Mouse (Mus musculus) G1E (cell line): ENCODE data around the gene Cwc27. TPM values are rescaled to one million over a fixed set of nuclear protein-coding genes. Genes with fewer than 3 reads are reported as not detected.

ENCODE experiments used
- ATAC-seq: 2 replicates; pipeline ENCODE4 v1.8.0; 2016; ENCODE audit warnings: mild to moderate bottlenecking; ENCODE audit not compliant: insufficient number of reproducible peaks, poor library complexity, low FRiP score, severe bottlenecking; ENCODE audit errors: extremely low read depth
- DNase-seq: peaks from one replicate; pipeline ENCODE4 v3.0.0; 2012; ENCODE audit warnings: low spot score
- H3K27me3 ChIP-seq: 2 replicates; pipeline ENCODE4 v1.6.1; 2012; ENCODE audit warnings: mild to moderate bottlenecking, low read length, inconsistent platforms; ENCODE audit not compliant: insufficient read depth
- H3K36me3 ChIP-seq: replicated peaks from 2 replicates; pipeline ENCODE3; 2012; ENCODE audit warnings: mild to moderate bottlenecking, inconsistent platforms
- H3K4me1 ChIP-seq: 2 replicates; pipeline ENCODE4 v1.6.1; 2012; ENCODE audit warnings: low read depth, low read length, inconsistent platforms, mixed read lengths; ENCODE audit not compliant: insufficient read depth
- H3K4me3 ChIP-seq: 2 replicates; pipeline ENCODE4 v1.5.1; 2012; ENCODE audit warnings: low read depth, mild to moderate bottlenecking, inconsistent platforms, low read length, moderate library complexity, mixed read lengths
- H3K9me3 ChIP-seq: replicated peaks from 2 replicates; pipeline ENCODE4 v1.6.1; 2012; ENCODE audit warnings: inconsistent platforms
- CTCF ChIP-seq: IDR thresholded peaks from 2 replicates; pipeline ENCODE4 v1.5.1; 2012; ENCODE audit warnings: low read depth, low read length, inconsistent platforms, mixed read lengths
- GATA1 ChIP-seq: IDR thresholded peaks from 2 replicates; pipeline ENCODE4 v1.6.1; 2012; ENCODE audit warnings: borderline replicate concordance, low read length, inconsistent platforms, mixed read lengths
- GATA2 ChIP-seq: IDR thresholded peaks from 2 replicates; pipeline ENCODE4 v1.6.1; 2012; ENCODE audit warnings: low read depth, low read length, inconsistent platforms, borderline replicate concordance
- POLR2AphosphoS5 ChIP-seq: IDR thresholded peaks from 2 replicates; pipeline ENCODE4 v1.6.1; 2012; ENCODE audit warnings: low read depth, low read length, inconsistent platforms; ENCODE audit not compliant: insufficient replicate concordance
- TAL1 ChIP-seq: conservative IDR thresholded peaks from 2 replicates; pipeline ENCODE4 v1.6.1; 2012; ENCODE audit warnings: low read depth, low read length, inconsistent platforms, mixed read lengths
- polyA plus RNA-seq: library from polyadenylated mRNA; stranded (reverse); fragments of >175 nt; gene quantifications from 2 replicates; pipeline ENCODE4 v1.2.3, GENCODE M21; 2012
- total RNA-seq, 2 experiments: library from RNA; stranded (forward) in 1 of 2; stranded (reverse) in 1 of 2; fragments of 200-1000 nt in 1 of 2; fragments of >200 nt in 1 of 2; fragmentation: Nextera tagmentation in 1 of 2; gene quantifications; 2 replicates each; pipeline ENCODE4 v1.2.3; 2014 to 2017

Gene Cwc27
- total and polyA plus RNA-seq, 3 experiments, result 5.1 to 73.0 (median 36.3) TPM

- DNase-seq, result no peak
Observed at GRCm38 (mm10) chr13:104620423-104620822, 196.5 kb downstream of the Cwc27 start.

GRCm38 (mm10) chr13:104619503-104620288, 197.2 kb downstream of the Cwc27 start:
- TF ChIP-seq CTCF (no peak), GATA1 (no peak), GATA2 (no peak), TAL1 (no peak), POLR2AphosphoS5 (no peak)
- H3K4me3 ChIP-seq, result no peak overlapping the region
- H3K27me3 ChIP-seq, result peaks cover 9% of the 10 kb centered on the region; the same call in 1 of the 2 replicates
- no peaks in the 10 kb centered on the region for H3K4me1 ChIP-seq
- H3K36me3 ChIP-seq, result no peaks in the 10 kb centered on the region
- no peak for ATAC-seq
- no peak for DNase-seq
- H3K9me3 ChIP-seq, result no peaks in the 10 kb centered on the region

More at GRCm38 (mm10) chr13:104620423-104620822, 196.5 kb downstream of the Cwc27 start:
- TF ChIP-seq TAL1 (no peak), GATA2 (no peak), GATA1 (no peak), CTCF (no peak), POLR2AphosphoS5 (no peak)
- H3K4me1 ChIP-seq, result no peaks in the 10 kb centered on the region
- H3K27me3 ChIP-seq, result peaks cover 7% of the 10 kb centered on the region; the same call in 1 of the 2 replicates
- no peak for ATAC-seq
- H3K36me3 ChIP-seq, result peaks cover 1% of the 10 kb centered on the region
- no peaks in the 10 kb centered on the region for H3K9me3 ChIP-seq
- no peak overlapping the region for H3K4me3 ChIP-seq

- no peak for ATAC-seq
- TF ChIP-seq TAL1, result no peak
- TF ChIP-seq GATA2, result no peak
- TF ChIP-seq POLR2AphosphoS5, result no peak
- TF ChIP-seq CTCF, result no peak
- no peak for TF ChIP-seq GATA1
- no peak for DNase-seq
Observed at GRCm38 (mm10) chr13:104617201-104617600, 199.7 kb downstream of the Cwc27 start.

GRCm38 (mm10) chr13:104615999-104616810, 200.7 kb downstream of the Cwc27 start:
- Histone ChIP-seq H3K4me3 (no peak overlapping the region), H3K36me3 (no peaks in the 10 kb centered on the region), H3K4me1 (0 out of 2 replicates have a peak, but pooled peaks cover under 1% of the 10 kb centered on the region), H3K9me3 (no peaks in the 10 kb centered on the region), H3K27me3 (peaks cover 9% of the 10 kb centered on the region; the same call in 1 of the 2 replicates)
- DNase-seq (no peak), ATAC-seq (no peak)
- TF ChIP-seq POLR2AphosphoS5 (no peak), CTCF (no peak), GATA2 (no peak), TAL1 (no peak), GATA1 (no peak)

More at GRCm38 (mm10) chr13:104617201-104617600, 199.7 kb downstream of the Cwc27 start:
- Histone ChIP-seq H3K27me3 (peaks cover 9% of the 10 kb centered on the region; the same call in 1 of the 2 replicates), H3K4me3 (no peak overlapping the region), H3K9me3 (no peaks in the 10 kb centered on the region), H3K36me3 (no peaks in the 10 kb centered on the region), H3K4me1 (no peaks in the 10 kb centered on the region)

DNA sequence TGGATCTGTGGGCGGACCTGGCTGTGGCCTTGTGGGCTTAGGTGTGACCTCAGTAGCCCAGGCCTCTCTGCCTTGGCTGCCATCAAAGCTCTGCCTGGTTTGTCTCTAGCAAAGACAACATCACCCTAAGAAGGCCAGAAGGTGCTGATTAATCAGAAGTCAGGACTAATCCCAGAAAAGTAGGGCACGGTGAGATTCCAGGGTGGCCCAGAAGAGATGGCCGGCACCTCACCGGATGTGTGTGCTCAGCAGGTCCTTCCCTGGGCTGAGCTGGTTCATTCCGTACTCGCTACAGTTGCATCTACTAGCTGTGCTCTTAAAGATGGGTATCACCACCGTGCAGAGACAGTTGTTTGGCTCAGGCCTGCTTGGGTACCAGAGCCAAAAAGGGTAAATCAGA, 201.8 kb downstream of the Cwc27 start:
- H3K4me1 ChIP-seq, result 0 out of 2 replicates have a peak, but pooled peaks cover 5% of the 10 kb centered on the region
- ATAC-seq, result no peak

DNA sequence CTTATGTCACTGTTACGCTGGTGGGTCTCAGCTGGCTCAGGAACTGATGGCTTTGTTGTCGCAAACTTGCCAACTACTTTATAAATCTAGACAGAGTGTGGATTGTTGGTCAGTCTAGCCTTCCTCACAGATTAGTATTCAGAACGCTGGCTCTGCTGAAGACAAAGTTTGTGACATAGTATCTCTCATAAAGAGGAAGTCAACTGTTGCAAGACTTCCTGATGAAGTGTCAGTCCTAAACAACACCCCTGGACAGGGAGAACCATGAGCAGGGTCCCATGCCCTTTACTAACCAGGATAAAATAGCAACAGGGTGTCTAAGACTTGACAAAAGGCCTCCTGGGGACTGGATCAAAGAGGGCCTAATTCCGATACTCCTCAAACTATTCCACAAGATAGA, 205.6 kb downstream of the Cwc27 start:
- no peak for TF ChIP-seq TAL1
- no peak for TF ChIP-seq CTCF
- TF ChIP-seq POLR2AphosphoS5, result no peak
- TF ChIP-seq GATA2, result no peak
- TF ChIP-seq GATA1, result no peak
- H3K4me3 ChIP-seq, result no peak overlapping the region
- no peak for ATAC-seq

More for the DNA sequence above, 201.8 kb downstream of the Cwc27 start:
- no peaks in the 10 kb centered on the region for H3K9me3 ChIP-seq
- no peak for DNase-seq
- H3K36me3 ChIP-seq, result no peaks in the 10 kb centered on the region
- TF ChIP-seq TAL1 (no peak), POLR2AphosphoS5 (no peak), GATA1 (no peak), CTCF (no peak), GATA2 (no peak)
- H3K4me3 ChIP-seq, result no peak overlapping the region
- peaks cover 9% of the 10 kb centered on the region; the same call in 1 of the 2 replicates for H3K27me3 ChIP-seq

More for the DNA sequence above, 205.6 kb downstream of the Cwc27 start:
- Histone ChIP-seq H3K9me3 (no peaks in the 10 kb centered on the region), H3K27me3 (peaks cover 6% of the 10 kb centered on the region; the same call in 1 of the 2 replicates), H3K36me3 (no peaks in the 10 kb centered on the region), H3K4me1 (0 out of 2 replicates have a peak, but pooled peaks cover 5% of the 10 kb centered on the region)
- no peak for DNase-seq
